Mouse (Mus musculus) cerebellum, postnatal 36 days (tissue): ENCODE measurements around the gene Dolpp1.

ENCODE experiments used
- DNase-seq, 2 experiments: peaks; one replicate each; pipeline ENCODE4 v3.0.0; 2021 to 2022; ENCODE audit warnings: mixed read lengths in 2 of 2

Dolpp1 gene

DNA sequence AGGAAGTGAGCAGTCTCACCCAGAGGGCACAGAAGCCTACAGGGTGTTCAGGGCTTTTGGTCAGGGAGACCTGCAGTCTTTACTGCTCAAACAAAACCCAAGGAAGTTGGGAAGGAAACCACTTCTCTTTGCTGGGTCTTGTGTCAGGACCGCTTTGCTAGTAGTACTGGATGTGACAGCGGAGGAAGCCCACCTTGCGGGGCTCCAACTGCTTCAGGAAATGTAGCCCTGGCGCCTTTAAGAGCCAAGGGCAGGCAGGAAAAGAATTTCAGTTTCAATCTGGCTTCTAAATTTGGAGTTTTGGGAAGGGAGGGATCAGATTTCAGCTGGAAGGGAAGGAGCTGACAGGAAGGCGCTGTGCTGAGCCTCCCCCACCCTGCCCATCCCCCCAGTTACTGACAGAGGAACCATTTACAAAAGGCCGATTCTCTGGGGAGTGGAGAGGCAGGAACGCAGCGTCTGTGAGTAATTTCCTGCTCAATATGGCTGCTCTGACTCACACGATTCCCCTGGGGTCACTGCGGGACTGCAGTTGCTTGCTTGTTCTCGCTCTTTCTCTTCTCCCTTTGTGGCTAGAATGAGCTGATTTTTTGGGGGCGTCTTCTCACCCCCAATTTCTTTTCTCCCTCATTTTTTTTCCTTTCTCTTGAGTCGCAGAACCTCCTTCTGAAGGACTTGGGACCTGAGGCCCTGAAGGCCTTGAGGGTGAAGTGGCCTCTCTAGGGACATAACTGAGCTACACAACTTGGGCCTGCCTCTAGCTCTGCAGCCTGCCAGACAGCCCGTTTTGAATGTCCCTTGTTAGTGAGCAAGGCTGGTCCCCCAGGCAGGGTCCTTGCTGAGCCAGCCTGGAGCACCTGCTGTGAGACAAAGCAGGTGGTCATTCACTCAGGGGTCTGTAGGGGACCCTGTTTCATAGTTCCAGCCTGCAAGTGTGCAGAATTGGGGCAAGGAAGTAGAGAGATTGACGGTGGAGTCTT is 49.8 kb downstream of the Dolpp1 start:
- DNase-seq: peak; percentile 54 to 55

GRCm38 (mm10) chr2:30442498-30442890 is 50.4 kb downstream of the Dolpp1 start:
- no peak for DNase-seq

GRCm38 (mm10) chr2:30443281-30443680 is 51.2 kb downstream of the Dolpp1 start:
- no peak for DNase-seq

DNA sequence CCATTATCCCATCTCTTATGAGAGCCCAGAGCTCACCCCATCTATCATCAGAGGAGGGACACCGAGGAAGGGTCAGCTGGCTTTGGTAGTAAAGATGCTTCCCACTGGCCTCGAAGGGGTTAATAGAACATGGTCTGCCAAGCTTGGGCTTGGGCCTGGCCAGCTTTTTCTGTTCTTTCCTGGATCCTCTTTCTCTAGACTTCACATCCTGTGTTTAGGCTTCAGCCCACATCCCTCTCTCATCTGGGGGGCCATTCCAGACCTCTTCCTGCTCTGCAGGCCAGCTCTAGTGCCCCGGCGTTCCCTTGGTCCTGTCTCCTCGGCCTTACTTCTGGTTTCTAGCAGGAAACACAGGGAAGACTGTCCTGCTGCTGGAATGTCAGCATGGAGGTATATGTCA is 52.0 kb downstream of the Dolpp1 start:
- no peak for DNase-seq

DNA sequence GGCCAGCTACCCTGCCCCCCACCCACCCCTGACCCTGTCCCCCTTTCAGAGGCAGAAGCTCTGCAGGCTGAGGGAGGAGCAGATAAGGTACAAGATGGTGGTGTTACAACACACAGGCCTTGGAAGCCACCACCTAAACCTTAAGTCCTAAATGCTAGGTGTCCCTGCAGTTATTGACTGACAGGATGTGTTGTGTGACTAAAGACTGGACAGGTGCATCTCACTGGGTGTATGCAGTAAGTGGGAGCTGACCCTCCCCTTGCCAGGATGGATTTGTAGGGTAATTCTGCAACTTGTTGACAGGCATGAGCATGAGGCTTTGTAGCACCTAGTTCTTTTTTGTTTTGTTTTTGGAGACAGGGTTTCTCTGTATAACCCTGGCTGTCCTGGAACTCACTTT is 52.4 kb downstream of the Dolpp1 start:
- no peak for DNase-seq

DNA sequence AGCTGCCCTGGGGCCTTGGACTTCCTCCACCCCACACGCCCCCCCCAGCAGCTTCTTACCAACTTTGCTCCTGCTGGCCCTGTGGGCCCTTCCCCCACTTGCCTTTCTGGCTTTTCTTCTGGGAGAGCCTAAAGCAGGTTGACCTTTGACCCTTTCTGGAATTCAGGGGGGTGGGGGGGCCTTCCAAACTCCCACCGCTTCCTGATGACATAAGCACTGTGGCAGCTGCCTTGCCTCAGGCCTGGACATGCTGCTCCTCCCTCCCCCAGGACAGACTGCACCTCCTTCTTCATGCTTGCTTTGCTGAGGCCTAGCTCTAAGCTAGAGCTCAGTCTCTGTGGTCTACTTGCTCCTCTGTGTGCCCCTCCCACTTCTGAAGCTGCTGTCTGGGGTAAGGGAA is 53.3 kb downstream of the Dolpp1 start:
- no peak for DNase-seq

DNA sequence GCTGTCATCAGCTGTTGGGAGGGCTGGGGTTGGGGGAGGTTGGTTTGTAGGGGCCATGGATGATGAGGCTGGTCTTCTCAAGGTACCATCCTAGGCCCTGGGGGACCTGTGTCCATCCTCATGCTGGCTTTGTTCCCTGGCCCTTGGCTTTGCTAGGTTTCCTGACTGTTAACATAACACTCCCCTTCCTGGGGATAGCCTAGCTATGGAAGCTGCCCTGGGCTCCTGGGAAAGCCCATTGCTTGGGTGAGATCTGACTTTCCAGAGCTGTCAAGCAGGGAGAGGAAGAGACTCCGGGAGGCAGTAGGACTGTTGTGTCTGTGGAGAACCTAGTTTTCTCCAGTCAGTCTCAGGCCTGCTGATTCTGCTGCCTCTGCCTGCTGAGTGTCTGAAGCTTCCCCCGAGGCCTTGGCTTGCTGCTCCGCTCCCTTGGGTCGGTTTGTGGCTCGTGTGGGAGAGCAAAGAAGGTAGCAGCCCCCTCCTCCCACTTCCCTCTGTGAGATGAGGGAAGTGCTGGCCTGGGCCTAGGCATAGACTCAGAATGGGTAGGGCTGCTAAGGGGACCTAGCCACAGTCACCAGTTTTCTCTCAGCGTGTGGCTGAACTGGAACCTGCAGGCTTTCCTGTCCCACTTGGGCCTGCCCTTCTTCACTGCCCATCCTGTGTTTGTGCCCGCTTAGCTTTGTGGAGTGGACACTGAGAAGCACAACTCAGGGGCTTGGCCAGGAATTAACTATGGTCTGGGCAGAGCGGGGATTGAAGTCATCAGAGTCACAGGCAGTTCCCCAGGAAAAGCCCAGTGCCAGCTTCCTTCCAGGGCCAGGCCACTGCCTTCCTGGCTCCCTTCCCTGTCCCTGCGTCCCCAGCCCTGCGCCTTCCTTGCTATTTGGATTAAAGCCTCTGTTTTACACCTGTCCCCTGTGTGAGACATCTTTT is 55.1 kb downstream of the Dolpp1 start:
- peak; percentile 59 to 60 for DNase-seq

DNA sequence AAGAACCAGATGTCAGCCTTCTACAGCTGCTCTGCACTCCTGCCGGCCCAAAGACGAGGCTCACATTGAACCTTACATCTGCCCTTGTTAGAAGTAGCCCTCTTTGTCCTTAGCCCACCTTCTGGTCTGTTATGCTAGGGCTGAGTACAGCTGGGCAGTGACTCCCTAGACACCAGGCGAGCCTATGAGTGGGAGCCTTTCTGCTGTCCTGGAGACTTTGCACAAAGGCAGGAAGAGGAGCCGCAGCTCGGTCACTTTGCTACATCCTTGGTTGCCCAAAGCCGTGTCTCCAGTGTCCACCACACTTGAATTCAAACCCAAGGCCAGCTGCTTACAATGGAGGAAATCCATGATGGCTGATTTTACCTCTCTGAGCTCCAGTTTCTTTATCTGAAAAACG is 56.3 kb downstream of the Dolpp1 start:
- DNase-seq: no peak
